Mouse (Mus musculus) testis, adult 2 months (tissue): ENCODE data around the gene Cnbd2.

Experiments
- CTCF ChIP-seq: fragments of 200-500 bp; IDR thresholded peaks from 2 replicates; pipeline ENCODE4 v1.5.1; 2012; ENCODE audit warnings: low read depth, mild to moderate bottlenecking, inconsistent platforms, low read length, moderate library complexity; ENCODE audit not compliant: control insufficient read depth, insufficient read depth, insufficient replicate concordance
- POLR2A ChIP-seq: fragments of 200-500 bp; IDR thresholded peaks from 2 replicates; pipeline ENCODE4 v1.6.1; 2012; ENCODE audit warnings: low read depth, mild to moderate bottlenecking, inconsistent platforms, low read length, moderate library complexity; ENCODE audit not compliant: control insufficient read depth

GRCm38 (mm10) chr2:156414996-156415395, 102.9 kb downstream of the Cnbd2 start:
- TF ChIP-seq POLR2A (no peak), CTCF (no peak)
